Mouse (Mus musculus): ENCODE results near the gene Pgbd1.
"Not testable (repeated sequence)": the region's sequence is repeated elsewhere in the genome, so short reads cannot be mapped to it uniquely, and the experiment has no call there.

The Pgbd1 gene

GRCm38 (mm10) chr13:21440503-21441206 lies at the start of gene Pgbd1:
TSS of gene Pgbd1 (minus strand) at chr13:21441058.
- DNase-seq = peak; percentile 88 to 92

- no peak for DNase-seq
Observed at GRCm38 (mm10) chr13:21486881-21487280, 46.0 kb upstream of the Pgbd1 start.

GRCm38 (mm10) chr13:21478759-21479670 lies 38.2 kb upstream of the Pgbd1 start, which contains the start of the genes Zkscan4 and Gm10065:
TSS of gene Zkscan4 (plus strand) at chr13:21478907.
TSS of gene Gm10065 (minus strand) at chr13:21479441.
- DNase-seq = peak; percentile 83 to 86

DNA sequence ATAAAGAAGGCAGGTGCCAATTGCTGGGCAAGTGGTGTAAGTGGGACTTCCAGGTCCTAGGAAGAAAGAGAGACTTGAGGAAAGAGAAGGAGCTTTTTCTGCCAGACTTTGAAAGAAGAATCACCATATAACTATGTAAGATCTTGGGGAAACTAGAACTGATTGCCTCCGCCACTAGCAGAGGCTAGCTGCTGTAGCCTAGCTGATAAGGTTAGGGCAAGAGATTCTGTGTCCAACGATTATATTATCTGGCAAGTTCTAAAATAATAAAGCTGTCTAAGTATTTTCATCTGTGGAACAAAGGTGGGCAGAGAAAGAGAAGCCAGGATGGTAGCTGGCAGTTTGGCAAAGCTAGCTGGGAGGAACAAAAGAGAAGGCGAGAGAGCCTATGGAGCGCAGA lies 31.6 kb upstream of the Pgbd1 start:
- no peak for DNase-seq

- no peak for DNase-seq
Observed at GRCm38 (mm10) chr13:21469097-21469496, 28.2 kb upstream of the Pgbd1 start.

DNA sequence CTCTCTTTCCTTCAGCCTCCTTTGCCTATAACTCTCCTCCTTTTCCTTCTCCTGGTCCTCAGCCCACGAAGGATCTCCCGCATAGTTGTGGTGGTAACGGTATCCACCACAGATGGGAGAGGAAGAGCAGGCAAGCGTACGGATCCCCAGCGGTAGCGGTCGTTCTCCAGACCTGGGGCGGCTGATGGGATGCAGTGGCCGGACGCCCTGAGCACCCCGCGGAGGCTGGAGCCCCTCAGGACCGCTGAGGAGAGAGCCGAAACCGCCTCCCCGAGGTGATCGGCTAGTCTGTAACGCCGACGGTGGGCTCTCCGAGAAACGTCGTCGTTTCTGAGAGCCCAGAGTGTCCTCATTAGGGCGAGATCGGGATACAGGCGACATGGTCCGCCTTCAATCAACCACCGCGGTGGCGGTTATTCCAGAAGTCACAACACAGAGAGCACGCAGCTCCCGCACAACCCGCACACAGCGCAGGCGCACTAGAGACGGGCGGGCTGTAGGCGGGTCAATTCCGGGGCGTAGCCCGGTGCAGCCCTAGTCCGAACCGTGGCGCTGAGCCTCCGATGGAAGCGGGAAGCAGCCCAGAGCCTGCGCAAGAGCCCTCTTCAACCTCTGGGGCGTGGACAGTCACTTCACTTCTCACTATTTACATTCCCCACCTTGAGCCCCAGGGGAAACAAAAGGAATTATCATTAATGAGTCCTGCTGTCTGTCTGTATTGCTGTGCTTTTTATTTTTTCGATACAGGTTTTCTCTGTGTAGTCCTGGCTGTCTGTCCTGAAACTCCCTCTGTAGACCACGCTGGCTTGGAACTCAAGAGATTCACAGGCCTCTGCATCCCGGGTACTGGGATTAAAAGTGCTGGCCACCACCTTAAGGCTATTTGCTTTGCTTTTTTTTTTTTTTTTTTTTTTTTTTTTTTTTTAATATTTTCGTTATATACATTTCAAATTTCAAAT lies 27.5 kb upstream of the Pgbd1 start, which contains the start of gene Nkapl:
Gene Nkapl, minus strand, starts transcription at position 449 of the 959 bp plus-strand sequence.
- peak; percentile 85 to 87 for DNase-seq

DNA sequence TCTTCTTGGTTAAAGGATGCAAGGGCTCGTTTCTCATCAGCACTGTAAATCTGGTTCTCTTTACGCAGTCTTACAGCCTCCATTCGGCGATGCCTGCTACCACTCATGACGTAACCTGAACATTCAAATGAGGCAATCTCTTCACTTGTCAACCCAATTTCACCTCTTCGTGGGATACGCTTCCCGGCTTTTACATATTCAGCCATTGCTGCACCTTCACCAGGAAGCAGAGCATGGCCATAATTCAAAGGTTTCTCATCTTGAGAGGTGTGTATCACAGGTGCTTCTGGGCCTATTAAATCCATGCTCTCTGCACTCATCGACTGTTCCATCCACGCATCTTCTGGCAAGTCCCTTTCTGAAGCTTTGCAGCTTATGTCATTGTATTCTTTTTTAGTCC lies 26.5 kb upstream of the Pgbd1 start:
- DNase-seq = no peak

GRCm38 (mm10) chr13:21462516-21462915 lies 21.7 kb upstream of the Pgbd1 start:
- DNase-seq = not testable (repeated sequence)

DNA sequence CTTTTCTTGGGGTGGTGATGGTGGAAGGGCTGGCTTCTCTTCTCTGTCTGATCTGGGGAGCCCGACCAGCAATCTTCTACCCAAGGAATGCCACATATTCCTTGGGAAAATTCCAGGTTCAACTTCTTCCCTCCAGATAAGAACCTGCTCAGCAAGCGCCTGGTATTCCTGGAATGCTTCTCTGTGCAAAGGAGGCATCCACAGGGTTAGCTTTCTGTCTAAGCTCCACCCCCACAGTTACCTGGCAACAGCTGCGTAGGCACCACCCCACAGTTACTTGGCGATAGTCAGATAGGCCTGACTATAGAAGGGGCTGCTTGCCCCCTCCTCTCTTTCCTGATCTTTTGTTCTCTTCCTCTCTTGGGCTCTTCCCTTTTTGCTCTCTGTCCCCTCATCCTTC lies 15.5 kb upstream of the Pgbd1 start:
- DNase-seq = no peak

GRCm38 (mm10) chr13:21454133-21454532 lies 13.3 kb upstream of the Pgbd1 start:
- no peak for DNase-seq

GRCm38 (mm10) chr13:21453449-21453848 lies 12.6 kb upstream of the Pgbd1 start, which contains the start of gene Zscan26:
TSS of gene Zscan26 (minus strand) at chr13:21453730.
- DNase-seq = peak; percentile 80 to 85

GRCm38 (mm10) chr13:21453042-21453441 lies 12.2 kb upstream of the Pgbd1 start:
- peak in 1 of 2 experiments; percentile 10 for DNase-seq

DNA sequence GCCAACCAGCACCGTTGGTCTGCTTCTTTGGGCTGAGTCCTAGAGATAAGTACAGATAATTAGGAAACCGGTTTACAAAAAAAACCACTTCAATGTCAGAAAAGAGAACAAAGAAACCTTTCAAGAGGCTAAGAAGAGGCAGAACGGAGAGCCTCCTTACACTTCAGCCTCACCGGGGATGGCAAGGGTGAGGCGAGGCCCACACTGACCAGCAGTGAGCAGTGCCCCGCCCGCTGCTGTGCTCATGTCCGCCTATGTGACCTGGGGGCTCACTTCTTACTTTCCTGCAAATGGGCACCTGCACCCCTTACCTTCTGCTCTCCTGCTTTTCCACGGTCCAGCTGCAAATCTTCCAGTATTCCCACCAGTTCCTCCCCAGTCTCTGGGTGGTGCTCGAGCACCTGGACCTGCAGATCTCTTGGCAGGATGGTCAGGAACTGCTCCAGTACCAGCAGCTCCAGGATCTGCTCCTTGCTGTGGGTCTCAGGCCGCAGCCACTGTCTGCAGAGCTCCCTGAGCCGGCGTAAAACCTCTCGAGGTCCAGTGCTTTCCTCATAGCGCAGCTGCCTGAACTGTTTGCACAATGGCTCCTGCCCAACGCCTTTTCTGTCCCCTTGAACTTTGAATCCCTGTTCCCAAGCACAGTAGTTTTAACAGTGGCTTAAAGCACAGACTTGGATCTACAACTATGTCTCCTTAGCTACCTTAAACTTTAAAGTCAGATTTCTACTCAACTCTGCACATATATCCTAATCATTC lies 7.2 kb upstream of the Pgbd1 start:
- no peak for DNase-seq

GRCm38 (mm10) chr13:21446796-21447195 lies 5.9 kb upstream of the Pgbd1 start:
- no peak for DNase-seq

- no peak for DNase-seq
Observed at GRCm38 (mm10) chr13:21441207-21441572, 332 bp upstream of the Pgbd1 start.

DNA sequence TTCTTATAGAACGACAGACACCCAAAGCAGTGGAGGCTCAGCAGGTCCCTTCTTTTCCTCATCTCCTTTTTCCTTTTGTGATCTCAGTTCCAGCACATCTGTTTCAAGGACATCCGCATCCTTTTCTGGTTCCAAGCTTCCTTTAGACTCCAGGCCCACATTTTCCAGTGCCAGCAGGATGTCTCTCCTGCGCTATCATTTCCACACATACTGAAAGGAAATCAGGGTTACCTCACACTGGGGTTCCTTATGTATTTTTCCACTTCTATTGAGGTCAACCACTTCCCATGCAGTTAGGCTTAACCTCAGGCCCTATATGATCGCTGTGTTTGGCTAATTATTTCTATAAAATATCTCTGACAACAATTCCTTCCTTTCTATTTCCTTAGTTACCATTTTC lies 5.4 kb downstream of the Pgbd1 start:
- DNase-seq = no peak

GRCm38 (mm10) chr13:21427631-21428030 lies 13.2 kb downstream of the Pgbd1 start:
- DNase-seq = no peak

DNA sequence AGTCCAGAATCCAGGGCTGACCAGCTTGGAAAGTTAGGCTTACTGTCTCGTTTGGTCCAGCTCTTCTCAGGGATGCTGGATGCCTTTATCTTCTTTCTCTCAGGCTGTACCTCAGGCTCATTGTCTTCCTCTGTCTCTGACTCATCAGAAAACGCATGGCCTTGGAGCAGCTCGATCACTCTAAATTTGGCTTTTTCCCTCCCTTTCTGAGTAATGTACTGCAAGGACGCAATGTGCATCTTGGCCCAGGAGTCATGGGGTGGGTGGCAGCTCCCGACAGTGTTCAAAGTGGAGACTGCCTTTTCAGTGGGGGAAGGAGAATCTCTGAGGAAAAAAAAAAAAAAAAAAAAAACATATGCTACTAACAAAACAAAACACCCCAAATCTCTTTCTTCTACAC lies 17.6 kb downstream of the Pgbd1 start:
- DNase-seq = no peak

- DNase-seq = no peak
Observed at GRCm38 (mm10) chr13:21418865-21419264, 22.0 kb downstream of the Pgbd1 start.

DNA sequence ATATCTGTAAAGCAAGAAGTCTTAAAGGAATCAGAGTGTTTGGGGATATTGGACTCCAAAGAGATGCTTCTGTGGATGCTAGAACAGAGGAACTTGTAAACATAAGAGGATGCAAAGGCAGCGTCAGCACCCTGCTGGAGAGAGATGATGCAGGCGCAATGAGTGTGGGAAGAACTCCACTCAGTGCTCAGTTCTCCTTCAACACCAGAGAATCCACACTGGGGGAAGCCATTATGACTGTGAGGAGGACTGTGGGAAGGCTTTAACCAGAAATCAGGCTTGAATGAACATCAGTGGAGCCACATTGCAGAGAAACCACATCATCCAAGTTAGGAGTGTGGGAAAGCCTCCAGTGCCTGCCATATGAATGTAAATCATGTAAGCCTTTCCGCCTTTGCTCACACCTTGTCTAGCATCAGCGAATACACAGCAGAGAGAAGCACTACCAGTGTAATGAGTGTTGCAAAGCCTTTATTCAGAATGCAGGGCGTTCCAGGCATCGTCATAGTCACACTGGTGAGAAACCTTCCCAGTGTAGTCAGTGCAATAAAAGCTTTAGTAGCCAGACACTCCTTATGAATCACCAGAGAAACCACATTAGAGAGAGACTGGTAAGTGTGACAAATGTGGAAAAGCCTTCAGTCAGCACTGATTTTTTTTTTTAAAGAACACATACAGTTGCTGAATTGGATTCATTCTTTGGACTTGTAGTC lies 23.4 kb downstream of the Pgbd1 start:
- no peak for DNase-seq

DNA sequence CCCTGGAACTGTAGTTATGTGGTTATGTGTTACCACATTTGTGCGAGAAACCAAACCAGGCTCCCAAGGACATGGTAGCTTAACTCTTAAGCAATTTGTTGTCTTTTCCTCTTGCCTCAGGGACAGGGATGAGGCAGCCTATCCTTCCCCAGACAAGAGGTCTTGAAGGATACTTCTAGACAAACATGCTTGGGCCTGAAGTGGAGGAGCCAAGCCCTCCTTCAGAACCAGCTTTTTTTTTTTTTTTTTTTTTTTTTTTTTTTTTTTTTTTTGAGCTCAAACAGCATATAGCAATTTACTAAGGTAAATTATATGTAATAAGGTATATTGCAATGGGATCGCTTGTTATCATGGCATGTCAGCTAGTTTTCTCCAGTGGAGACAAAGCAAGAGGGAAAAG lies 25.1 kb downstream of the Pgbd1 start:
- DNase-seq = no peak

Measured in cerebellum, postnatal 14 days (tissue).